Mouse (Mus musculus) T-helper 1 cell (primary cell): ENCODE results near the gene Borcs5.

ENCODE experiments used
- in situ Hi-C: fragments of 300-600 bp; cut with MboI, MseI; formaldehyde crosslinking; loops from one replicate; pipeline ENCODE4 v1.15.1; 2025; ENCODE audit warnings: high pct_unique_total_duplicates

The Borcs5 gene

DNA sequence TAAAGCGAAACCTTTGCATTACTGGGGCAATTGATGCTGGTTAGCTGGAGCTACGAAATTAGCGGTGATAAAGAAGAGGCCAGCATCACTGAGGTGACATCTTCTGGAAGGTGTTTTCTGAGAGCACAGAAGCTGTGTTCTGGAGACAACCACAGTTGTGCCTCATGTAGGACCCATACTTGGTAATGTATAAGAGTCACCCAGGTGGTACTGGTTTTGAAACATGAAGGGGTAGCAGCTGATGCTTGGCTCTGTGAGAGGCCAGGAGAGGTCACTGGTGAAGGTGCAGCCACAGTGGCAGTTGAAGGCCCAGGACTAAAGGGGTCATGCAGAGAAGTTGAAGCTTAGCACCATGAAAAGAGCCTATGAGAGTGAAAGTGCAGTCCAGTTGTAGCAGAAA is at the start of gene Borcs5:
Gene Borcs5 (plus strand): TSS at position 301 of the 400 bp plus-strand sequence.
- in situ Hi-C loops = no loop called here

DNA sequence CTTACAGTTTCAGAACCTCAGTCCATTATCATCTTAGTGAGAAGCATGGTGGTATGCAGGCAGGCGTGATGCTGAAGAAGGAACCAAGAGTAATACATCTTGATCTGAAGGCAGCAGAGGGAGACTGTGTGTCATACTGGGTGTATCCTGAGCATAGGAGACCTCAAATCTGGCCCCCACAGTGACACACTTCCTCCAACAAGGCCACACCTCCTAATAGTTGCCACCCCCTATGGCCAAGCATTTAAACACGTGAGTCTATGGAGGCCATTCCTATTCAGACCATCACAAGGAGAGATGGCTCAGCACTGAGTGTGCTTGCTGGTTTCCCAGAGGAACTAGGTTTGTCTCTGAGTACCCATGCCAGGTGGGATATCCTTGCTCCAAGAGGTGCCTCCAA is 47.7 kb upstream of the Borcs5 start:
- in situ Hi-C loops = no loop called here

GRCm38 (mm10) chr6:134594569-134595442 is 44.5 kb upstream of the Borcs5 start:
- in situ Hi-C loops = no loop called here

DNA sequence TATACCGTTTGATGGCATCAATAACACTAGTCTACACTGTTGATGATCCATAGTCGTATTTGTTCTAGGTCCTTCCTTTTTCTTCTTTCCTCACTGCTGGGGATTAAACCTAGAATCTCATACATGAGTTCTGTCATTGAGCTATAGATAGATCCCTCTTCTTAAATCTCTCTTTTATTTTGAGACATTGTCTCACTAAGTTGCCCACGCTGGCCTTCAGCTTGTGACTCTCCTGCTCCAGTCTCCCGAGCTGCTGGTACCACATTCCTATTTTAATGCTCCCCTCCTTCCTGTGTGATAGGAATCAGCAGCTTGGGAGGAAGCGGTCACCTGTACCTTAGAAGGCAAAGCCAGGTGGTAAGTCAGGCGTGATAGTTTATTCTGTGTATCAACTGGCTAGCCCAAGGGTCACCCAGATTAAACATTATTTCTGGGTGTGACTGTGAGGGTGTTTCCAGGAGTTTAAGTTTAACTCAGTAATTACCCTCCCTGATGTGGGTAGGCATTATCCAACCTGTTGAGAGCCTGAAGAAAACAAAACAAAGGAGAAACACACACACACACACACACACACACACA is 41.6 kb upstream of the Borcs5 start:
- in situ Hi-C loops = no loop called here

DNA sequence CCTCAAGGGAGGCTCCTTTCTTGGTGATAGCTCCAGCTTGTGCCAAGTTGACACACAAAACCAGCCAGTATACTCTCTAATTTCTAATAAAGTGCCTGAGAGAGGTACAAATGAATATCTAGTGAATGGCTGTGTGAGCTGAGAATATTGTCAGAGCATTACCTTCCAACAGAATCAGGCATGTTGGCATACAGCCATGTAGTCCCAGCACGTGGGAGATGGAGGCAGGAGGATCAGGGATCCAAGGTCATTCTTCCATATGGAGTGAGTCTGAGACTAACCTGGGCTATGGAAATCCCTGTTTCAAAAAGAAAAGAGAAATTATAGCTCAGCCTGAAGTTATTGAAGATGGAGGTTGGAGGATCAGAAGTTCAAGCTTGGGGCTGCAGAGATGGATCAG is 40.1 kb upstream of the Borcs5 start:
- in situ Hi-C loops = no loop called here

DNA sequence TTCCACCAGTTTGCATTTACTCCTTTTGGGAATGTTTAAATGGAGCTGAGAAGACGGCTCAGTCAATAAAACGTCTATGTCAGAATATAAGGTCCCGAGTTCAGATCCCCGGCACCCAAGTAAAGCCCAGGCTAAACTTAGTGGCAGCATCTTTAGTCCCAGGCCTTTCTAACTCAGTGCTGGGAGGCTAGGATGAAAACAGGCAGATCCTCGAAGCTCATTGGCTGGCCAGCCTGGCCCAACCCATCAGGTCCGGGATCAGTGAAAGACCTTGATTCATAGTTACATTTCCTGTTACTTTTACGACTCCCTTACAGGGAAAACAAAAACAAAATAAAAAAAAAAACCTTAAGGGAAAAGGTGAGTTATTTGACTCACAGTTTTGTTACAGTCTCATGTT is 38.2 kb upstream of the Borcs5 start:
- in situ Hi-C loops = no loop called here

- in situ Hi-C loops = no loop called here
Measured at GRCm38 (mm10) chr6:134601766-134602165, 37.5 kb upstream of the Borcs5 start.

DNA sequence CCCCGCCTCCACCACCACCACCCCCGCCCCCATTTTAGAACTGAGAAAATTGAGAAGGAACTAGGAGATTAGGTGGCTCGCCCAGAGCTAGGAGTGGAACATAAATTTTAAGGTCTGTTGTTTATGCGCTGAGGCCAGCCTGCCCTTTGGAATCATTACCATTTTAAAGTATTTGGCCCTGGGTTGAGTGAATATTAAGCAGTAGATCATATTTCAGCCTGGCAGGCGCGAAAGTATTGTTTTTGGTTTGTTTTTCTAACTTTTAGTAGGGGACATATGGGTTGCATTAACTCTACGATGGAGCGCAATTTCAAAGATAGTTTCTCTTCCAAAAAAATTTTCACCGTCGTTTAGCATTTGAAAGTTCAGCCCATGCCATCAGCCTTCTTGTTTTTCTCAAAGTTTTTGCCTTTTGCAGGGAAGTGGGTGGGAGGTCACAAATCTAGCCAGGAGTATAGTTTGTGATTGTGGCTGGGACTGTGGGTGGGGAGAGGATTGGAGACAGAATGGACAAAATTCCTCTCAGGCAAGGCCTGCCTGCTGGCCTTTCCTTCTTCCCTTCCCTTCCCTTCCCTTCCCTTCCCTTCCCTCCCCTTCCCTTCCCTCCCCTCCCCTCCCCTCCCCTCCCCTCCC is 36.8 kb upstream of the Borcs5 start:
- in situ Hi-C loops = no loop called here

DNA sequence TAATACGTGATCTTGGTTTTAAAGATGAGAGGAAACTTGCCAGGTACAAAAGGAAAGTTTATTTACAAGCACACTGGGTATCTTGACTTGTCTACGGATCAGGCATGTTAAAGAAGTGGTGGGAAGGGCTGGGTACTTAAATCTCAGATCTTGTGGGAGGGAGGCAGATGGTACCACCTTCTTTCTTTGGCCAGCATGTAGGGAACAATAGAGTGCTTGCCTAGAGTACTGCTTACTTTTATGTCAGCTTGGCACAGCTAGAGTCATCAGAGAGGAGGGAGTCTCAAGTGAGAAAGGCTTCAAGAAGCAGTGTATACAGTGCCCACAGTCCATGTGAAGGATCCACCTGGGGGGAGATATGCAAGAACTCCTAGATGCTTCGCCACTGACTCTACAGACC is 34.1 kb upstream of the Borcs5 start:
- in situ Hi-C loops = no loop called here

- in situ Hi-C loops = no loop called here
Measured at GRCm38 (mm10) chr6:134606540-134606939, 32.8 kb upstream of the Borcs5 start.

DNA sequence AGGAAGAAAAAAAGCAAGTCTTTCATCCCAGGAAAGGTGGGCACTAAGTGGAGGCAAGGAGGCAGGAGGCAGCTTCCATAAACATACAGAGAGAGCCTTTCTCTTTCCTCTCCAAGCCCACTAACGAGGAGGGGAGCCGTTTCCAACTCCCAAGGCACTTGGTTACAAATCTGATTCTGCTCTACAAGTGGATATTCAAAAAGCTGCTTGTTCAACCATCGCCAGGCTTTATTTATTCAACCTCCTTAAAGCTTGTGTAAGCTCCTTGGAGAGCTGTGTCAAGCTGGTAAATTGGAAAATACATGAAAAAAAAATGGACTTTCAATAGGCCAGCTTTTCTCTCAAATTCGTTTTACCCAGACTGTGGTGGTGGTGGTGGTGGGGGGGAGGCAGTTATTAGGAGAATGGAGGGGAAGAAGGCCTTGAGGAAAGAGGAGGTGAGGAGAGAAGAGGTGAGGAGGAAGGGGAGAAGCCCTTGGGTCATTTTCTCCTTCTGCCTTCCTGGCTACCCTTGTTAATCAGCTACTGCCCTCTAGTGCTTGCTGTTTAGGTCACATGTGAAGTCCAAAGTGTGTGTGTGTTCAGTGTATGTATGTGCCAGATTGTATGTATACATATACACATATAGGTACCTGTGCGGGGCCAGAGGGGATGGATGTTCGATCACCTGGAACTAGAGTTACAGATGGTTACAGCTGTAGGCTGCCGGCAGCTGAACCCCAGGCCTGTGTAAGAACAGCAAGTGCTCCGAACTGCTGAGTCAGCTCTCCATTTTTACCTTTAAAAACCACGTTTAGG is 32.2 kb upstream of the Borcs5 start:
- in situ Hi-C loops = no loop called here

GRCm38 (mm10) chr6:134610380-134610779 is 28.9 kb upstream of the Borcs5 start:
- in situ Hi-C loops = loop anchor here (5.0 to 10.0 kb wide), 2 partner anchors 636 to 703 kb away; no protein-coding TSS in a partner anchor

- in situ Hi-C loops = loop anchor here (5.0 to 10.0 kb wide), 2 partner anchors 637 to 705 kb away; no protein-coding TSS in a partner anchor
Measured at GRCm38 (mm10) chr6:134611896-134612295, 27.4 kb upstream of the Borcs5 start.

GRCm38 (mm10) chr6:134614322-134614721 is 25.0 kb upstream of the Borcs5 start:
- in situ Hi-C loops = loop anchor here (5.0 to 10.0 kb wide), 2 partner anchors 640 to 707 kb away; no protein-coding TSS in a partner anchor

GRCm38 (mm10) chr6:134614723-134615648 is 24.3 kb upstream of the Borcs5 start:
- in situ Hi-C loops = loop anchor here (5.0 to 10.0 kb wide), 3 partner anchors 193 to 708 kb away; no protein-coding TSS in a partner anchor

DNA sequence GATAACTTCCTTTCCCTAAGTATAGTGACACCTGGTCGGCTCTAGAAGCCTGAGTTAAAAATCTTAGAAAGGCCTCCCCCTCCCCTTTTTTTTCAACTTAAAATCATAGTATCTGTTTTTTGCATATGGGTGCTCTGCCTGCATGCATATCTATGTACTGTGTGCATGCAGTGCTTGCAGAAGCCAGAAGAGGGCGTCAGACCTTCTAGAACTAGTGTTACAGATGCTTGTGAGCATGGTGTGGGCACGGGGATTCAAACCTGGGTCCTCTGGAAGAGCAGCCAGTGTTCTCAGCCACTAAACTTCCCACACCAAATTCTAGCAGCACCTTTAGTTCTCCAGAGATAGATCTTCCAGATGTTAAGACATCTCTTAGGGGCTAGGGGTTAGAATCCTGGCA is 21.7 kb upstream of the Borcs5 start:
- in situ Hi-C loops = loop anchor here (5.0 to 10.0 kb wide), 2 partner anchors 195 to 643 kb away; no protein-coding TSS in a partner anchor

DNA sequence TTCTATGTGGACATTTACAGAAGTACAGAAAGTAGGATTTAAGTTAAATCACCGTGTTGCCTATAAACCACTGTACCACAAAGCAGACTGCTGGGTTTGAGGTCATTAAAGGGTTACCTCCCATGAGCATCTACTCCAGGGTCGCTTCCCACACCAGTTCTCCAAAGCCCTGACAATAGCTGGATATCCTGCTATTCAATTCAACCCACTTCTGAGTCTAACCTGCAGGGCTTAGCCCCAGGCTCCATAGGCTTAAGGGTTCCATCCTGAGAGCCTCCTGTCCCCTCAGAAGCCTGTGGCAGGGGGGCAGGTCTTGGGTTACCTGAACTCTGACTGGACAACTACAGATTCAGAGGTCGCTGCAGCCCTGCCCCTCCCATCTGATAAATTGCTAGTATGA is 19.2 kb upstream of the Borcs5 start:
- in situ Hi-C loops = no loop called here

DNA sequence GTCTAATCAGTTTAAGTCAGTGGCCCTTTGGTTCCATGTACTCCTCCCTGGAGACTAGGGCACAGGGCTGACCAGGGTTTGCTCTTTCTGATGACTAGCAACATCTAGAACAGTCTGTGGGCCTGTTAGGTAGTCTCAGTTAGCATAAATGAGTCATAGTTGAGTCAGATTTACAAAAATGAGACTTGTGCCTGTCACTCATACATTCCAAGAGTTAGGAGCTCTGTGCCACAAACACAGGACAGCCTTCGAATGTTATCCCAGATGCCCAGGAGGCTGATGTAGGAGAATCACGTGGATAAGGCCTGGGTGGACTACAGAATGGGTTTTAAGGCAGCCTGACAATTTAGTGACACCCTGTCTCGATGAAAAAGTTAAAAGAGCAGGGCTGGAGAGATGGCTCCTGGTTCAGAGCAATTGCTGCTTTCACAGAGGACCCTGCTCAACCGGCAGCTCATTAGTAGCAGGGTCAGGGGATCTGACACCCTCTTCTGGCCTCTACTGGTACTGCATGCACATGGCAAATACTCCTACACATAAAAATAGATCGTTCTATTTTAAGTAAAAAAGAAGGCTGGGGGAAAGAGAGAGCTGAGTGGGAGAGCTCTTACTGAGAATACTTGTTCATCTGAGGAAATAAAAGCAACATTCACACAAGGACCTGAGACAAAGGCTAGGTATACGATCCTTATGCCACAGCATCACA is 18.3 kb upstream of the Borcs5 start:
- in situ Hi-C loops = no loop called here

GRCm38 (mm10) chr6:134621552-134621949 is 17.8 kb upstream of the Borcs5 start:
- in situ Hi-C loops = no loop called here

- in situ Hi-C loops = no loop called here
Measured at GRCm38 (mm10) chr6:134625431-134625830, 13.9 kb upstream of the Borcs5 start.
